Mouse (Mus musculus) adrenal gland, postnatal 14 days (tissue): Measurements from ENCODE around the gene Polr2c. TPM values are rescaled to one million over a fixed set of nuclear protein-coding genes. Genes with fewer than 3 reads are reported as not detected.
"Not testable (repeated sequence)": the region's sequence is repeated elsewhere in the genome, so short reads cannot be mapped to it uniquely, and the experiment has no call there.

Experiments used
- DNase-seq: peaks from one replicate; pipeline ENCODE4 v3.0.0; 2021; ENCODE audit warnings: mixed read lengths
- long read RNA-seq, 2 experiments: library from polyadenylated mRNA; stranded (forward); transcript quantifications; one replicate each; pipeline ENCODE4 v2.0.0; 2021
- total RNA-seq: library from RNA; stranded (reverse); gene quantifications from 2 replicates; pipeline ENCODE4 v1.2.3, GENCODE M21; 2021

Gene Polr2c
- total RNA-seq, result 58.3 and 65.8 TPM in 2 replicates
- long read RNA-seq, experiment 1, transcript Polr2c-201 (9 exons, 1,580 nt), result major isoform, 126 of 206 reads
- long read RNA-seq, experiment 1, partial matches to known transcripts, result 0 of 206 reads
- long read RNA-seq, experiment 1, other reads (novel, unspliced or antisense), result 80 of 206 reads
- long read RNA-seq, experiment 2, transcript Polr2c-201 (9 exons, 1,580 nt), result major isoform, 77 of 211 reads
- long read RNA-seq, experiment 2, partial matches to known transcripts, result 4 of 211 reads
- long read RNA-seq, experiment 2, other reads (novel, unspliced or antisense), result 130 of 211 reads

- DNase-seq, result peak; percentile 94
These were observed at the start of gene Polr2c for GRCm38 (mm10) chr8:94857346-94858173. Polr2c (plus strand) TSS chr8:94857450.

GRCm38 (mm10) chr8:94807506-94807905, 49.7 kb upstream of the Polr2c start:
- DNase-seq, result peak; percentile 81

DNA sequence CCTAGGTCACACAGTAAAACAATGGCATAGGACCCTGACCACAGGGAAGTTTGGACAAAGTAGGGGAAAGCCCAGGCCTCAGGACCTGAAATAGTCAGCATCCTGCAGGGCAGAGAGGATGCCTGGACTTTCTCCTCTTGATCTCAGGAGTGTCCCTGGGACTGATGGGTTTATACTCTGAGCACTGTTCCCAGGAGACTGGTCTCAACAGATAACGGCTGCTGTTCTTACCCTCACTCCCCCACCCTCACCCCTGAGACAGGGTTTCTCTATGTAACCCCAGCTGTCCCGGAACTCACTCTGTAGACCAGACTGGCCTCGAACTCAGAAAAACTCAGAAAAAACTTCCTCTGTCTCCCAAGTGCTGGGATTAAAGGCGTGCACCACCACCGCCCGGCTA, 48.9 kb upstream of the Polr2c start:
- no peak for DNase-seq

- DNase-seq, result no peak
These were observed 47.1 kb upstream of the Polr2c start, which contains the start of gene Ccl17 for GRCm38 (mm10) chr8:94810153-94810552. Ccl17 (plus strand) TSS chr8:94810453.

DNA sequence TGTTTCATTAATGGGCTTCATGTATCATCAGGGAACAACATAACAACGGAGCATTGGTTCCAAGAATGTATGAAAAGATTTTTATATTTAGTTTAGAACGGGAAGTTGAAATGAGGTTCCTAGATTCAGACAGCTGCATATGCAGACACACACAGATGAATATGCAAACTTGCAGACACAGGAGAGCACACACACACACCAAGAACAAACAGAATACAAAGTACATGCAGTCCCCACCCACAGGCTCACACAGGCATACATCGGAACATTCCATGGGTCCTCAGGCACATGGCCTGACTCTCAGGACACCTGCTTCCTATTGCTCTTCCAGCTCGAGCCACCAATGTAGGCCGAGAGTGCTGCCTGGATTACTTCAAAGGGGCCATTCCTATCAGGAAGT, 46.4 kb upstream of the Polr2c start:
- DNase-seq, result no peak

DNA sequence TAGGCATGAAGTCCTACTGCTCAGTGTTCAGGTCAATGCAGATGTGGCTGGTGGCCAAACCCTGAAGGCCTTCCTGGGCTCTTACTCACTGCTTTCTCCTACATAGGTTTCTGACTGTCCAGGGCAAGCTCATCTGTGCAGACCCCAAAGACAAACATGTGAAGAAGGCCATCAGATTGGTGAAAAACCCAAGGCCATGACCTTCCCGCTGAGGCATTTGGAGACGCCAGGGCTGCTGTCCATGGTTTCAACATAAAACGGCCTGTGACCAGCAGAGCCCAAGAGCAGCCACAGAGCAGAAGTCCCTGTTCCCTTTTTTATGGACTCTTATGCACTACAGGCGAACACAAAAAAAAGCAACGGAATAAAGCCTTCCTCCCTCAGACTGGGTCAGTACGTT, 45.6 kb upstream of the Polr2c start:
- peak; percentile 70 for DNase-seq

GRCm38 (mm10) chr8:94812645-94813098, 44.6 kb upstream of the Polr2c start:
- DNase-seq, result peak; percentile 86

DNA sequence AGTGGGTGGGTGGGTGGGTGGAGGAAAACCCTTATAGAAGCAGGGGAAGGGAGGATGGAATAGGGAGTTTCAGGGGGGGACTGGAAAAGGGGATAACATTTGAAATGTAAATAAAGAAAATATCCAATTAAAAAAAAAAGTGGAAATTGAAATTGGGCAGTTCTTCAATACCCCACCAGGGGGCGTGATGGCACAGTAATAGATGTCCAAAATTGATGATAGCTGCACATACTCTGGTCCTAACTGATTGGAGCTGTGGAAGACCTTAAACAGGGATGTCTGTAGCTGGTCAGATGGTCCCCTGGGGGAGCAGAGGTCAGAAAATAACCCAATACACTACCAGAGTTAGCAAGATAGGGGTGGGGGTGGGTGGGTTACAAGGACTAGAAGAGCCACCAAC, 42.7 kb upstream of the Polr2c start:
- DNase-seq, result peak; percentile 54

- no peak for DNase-seq
These were observed 39.3 kb upstream of the Polr2c start for GRCm38 (mm10) chr8:94817933-94818332.

DNA sequence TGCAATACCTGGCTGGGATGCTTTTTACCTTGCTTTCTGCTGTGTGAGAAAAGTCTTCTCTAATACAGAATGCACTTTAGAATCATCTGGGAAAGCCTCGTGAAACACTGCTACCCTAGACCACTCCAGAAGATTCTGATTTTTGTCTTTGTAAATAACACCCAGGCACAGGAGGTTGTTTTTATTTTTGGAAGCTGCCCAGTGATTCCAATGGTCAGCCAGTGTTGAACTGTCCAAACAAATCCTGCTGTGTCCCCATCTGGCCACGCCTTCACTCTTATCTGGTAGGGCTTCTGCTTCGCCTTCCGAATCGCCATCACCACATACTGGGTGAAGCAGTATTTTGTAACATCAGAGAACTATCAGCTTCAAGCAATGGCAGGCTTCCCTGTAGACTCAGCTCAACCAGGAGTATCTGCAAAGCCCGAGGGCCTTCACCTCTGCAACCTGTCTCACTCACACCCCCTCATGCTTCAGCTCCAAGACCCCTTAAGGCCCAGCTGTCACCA, 37.5 kb upstream of the Polr2c start:
- no peak for DNase-seq

DNA sequence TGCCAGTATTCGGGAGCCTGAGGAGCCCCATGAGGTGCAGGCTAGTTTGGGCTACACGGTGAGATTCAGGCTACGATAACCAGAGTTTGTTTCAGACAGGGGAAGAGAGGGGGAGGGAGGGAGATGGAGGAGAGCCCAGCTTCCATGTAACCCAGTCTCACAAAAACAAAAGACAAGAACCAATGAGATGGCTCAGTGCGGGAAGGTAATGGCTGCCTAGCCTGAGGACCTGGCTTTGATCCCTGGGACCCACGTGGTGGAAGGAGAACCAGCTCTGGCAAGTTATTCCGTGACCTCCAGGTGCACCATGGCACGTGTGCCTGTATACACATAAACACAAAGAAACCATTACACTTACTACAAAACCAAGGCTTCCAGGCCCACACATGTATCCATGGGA, 36.7 kb upstream of the Polr2c start:
- no peak for DNase-seq

- no peak for DNase-seq
These were observed 35.9 kb upstream of the Polr2c start for GRCm38 (mm10) chr8:94821381-94821780.

DNA sequence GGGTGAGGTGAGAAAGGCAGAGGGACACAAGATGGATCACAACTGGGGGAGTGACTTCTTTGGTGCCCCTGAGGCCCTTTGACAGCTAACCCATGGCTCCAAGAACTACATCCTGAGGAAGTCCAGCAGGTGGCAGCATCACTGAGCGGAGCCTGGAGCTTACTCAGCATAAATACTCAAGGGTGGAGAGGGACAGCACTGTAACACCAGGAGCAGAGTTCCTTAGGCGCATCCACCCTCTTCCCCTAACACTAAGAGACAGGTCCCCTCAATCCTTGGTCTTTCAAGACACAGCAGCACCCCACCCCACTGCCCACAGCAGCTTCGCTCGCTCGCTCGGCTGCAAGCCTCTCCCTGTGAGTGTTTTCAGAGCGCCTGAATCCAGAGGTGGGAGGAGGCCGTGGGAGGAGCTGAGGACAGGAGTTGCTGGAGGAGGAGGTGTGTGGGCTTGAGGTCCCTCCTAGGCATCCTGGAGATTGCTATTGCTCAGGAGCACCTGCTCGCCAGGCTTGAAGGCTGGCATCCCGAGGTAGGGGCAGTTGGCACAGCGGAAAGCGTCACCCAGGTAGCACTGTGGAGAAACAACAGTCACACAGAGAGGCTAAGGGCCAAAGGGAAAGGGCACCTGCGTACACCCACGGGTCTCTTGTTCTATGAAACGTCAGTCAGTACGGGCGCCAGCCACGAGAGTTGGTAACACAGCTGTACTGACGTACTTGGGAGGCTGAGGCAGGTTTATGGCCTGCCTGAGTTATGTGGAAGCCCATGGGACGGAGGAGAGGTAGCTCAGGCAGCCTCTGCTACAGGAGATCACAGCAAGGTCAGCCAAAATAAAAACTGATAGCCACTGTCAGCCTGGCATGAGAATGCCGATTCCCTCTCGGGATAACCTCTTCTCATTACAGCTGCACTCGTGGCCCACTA, 34.4 kb upstream of the Polr2c start:
- peak; percentile 80 for DNase-seq

DNA sequence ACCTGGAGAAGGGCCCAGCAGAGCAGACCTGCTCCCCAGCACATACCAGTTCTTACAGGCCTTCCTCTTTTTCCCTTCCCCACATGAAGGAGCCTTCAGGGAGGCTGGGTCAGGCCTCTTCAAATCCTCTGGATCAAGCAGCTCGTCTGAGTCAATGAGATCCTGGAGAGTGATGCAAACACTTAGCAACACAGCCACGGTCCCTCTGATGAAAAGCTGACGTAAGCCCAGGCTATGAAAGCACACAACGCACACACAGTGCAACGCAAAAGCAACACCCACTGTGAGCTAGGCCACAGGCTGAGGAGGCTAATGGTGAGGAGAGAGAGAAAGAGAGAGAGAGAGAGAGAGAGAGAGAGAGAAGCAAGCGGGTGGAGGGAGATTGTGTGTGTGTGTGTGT, 32.1 kb upstream of the Polr2c start:
- DNase-seq, result no peak

GRCm38 (mm10) chr8:94826210-94826609, 31.0 kb upstream of the Polr2c start:
- no peak for DNase-seq

GRCm38 (mm10) chr8:94828284-94828683, 29.0 kb upstream of the Polr2c start:
- DNase-seq, result no peak

DNA sequence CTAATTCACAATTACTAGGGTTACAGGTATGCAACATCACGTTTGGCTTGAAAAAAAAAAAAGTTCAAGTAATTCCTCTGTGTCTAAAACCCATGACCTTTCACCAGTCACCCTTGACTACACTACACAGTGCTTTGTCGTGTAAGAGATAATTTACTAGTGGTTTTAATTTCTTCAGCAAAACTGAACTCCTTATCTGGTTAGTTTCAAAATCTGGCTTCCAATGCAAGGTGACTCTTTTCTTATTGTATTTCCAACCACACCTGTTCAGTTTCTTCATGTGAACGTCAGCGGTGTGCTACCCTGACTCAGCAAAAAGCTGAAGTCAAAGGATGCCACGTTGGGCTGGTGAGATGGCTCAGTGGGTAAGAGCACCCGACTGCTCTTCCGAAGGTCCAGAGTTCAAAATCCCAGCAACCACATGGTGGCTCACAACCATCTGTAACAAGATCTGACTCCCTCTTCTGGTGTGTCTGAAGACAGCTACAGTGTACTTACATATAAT, 23.3 kb upstream of the Polr2c start:
- not testable (repeated sequence) for DNase-seq

DNA sequence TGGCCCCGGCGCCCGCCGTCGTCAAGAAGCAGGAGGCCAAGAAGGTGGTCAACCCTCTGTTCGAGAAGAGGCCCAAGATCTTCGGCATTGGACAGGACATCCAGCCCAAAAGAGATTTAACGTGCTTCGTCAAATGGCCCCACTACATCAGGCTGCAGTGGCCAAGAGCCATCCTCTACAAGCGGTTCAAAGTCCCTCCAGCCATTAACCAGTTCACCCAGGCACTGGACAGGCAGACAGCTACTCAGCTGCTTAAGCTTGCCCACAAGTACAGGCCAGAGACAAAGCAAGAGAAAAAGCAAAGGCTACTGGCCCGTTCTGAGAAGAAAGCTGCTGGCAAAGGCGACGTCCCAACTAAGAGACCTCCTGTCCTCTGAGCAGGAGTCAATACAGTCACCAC, 21.5 kb upstream of the Polr2c start:
- not testable (repeated sequence) for DNase-seq

DNA sequence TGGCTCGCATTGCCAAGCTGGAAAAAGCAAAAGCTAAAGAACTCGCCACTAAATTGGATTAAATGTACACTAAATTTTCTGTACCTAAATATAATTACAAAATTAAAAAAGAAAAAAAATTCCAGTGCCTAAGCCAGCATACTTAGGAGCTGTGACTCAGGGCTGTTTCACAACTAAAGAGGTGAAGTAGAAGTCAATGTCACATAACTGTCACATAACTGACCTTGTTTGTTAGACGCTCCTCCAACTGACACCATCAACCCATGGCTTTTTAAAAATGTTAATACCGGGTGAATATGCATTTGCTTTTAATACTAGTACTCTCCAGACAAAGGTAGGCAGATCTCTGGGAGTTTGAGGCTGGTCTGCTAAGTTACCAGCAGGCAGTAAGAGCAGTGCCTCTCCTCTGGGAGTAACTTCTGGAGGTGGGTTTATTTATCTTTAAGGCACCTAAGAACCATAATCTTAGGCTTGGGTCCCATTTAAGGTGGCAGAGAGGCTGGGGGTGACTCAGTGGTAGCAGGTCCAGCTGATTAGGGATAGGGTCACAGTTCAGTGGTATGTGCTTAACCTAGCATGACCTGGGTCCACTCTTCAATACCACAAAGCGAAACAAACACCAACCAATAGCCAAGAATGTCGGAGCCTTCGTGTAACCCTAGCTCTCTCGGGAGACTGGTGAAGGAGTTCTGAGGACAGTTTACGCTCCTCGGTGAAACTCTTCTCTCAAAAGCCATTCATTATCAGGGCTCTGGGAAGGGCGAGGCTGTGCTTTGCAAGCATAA, 20.6 kb upstream of the Polr2c start:
- peak; percentile 42 for DNase-seq

DNA sequence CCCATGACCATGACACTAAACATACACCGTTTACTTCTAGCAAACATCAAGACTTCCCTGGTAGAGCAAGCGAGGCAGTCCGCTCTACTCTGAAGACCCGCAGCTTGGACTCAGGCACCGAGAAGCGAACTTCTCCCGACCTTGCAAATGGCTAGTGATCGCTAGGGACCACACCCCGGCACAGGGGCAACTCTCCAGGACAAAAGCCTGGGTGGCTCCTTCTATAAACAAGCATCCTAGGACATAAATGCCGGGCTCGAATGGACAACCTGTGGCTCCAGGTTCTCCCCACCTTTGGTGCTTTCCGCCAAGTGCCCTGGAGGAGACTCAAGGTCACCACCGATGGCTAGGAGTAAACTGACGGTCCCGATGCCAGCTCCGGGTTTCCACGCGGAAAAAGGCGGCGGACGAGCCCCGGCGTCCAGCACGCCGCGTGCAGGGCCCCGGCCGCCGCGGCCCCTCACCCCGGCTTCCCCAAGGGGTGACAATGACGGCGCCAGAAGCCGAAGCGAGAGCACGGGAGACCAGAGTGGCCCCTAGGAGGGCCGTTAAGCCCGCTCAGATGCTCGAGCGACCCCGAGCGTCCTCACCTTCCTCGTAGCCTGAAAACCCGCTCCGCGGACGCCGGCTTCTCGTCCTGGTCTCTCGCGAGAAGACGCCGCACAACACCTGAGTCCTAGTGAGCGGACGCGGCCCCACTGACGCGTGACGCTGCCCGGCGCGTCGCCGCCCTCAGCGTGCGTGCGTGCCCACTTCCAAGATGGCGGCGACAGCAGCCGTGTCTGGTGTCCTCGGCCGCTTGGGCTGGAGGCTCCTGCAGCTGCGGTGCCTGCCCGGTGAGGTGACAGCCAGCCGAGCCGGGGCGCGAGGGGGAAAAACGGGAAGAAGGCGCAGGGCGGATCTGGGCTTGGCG, 19.3 kb upstream of the Polr2c start, which contains the start of the genes Coq9 and Ciapin1:
TSS of gene Coq9 (plus strand) at position 660 of the 913 bp plus-strand sequence.
TSS of gene Ciapin1 (minus strand) at position 697 of the 913 bp plus-strand sequence.
- DNase-seq, result peak; percentile 96
